Mouse (Mus musculus) ES-E14 (cell line): ENCODE data around the gene Taar7b. TPM values are rescaled to one million over a fixed set of nuclear protein-coding genes. Genes with fewer than 3 reads are reported as not detected.

ENCODE experiments used
- DNase-seq: peaks from one replicate; pipeline ENCODE4 v3.0.0-alpha.2; 2013; ENCODE audit warnings: low read depth, low spot score
- H3K27ac ChIP-seq: 2 replicates; pipeline ENCODE4 v1.5.1; 2012; ENCODE audit warnings: low read depth, mild to moderate bottlenecking, low read length, moderate library complexity, mixed read lengths; ENCODE audit not compliant: poor library complexity, insufficient read depth, severe bottlenecking
- H3K36me3 ChIP-seq: 2 replicates; pipeline ENCODE4 v1.6.1; 2012; ENCODE audit warnings: mild to moderate bottlenecking, low read length, moderate library complexity, mixed read lengths; ENCODE audit not compliant: control insufficient read depth, poor library complexity, insufficient read depth, severe bottlenecking
- H3K4me1 ChIP-seq, 2 experiments: fragments of 150-350 bp in 1 of 2; sonication (generic) in 1 of 2; 2 replicates each; pipeline ENCODE4 v1.6.1; 2012; ENCODE audit warnings: low read length in 2 of 2, mild to moderate bottlenecking in 1 of 2, mixed read lengths in 1 of 2; ENCODE audit not compliant: control insufficient read depth in 2 of 2, insufficient read depth in 2 of 2, poor library complexity in 1 of 2
- H3K4me3 ChIP-seq, 2 experiments: fragments of 150-350 bp in 1 of 2; sonication (generic) in 1 of 2; 2 replicates each; pipeline ENCODE4 v1.5.1; 2012; ENCODE audit warnings: low read length in 2 of 2, low read depth in 1 of 2, mild to moderate bottlenecking in 1 of 2, mixed read lengths in 1 of 2; ENCODE audit not compliant: insufficient read depth in 1 of 2, poor library complexity in 1 of 2, severe bottlenecking in 1 of 2
- H3K9ac ChIP-seq: 2 replicates; pipeline ENCODE4 v1.6.1; 2012; ENCODE audit warnings: low read depth, mild to moderate bottlenecking, low read length, mixed read lengths; ENCODE audit not compliant: poor library complexity, insufficient read depth, severe bottlenecking
- H3K9me3 ChIP-seq: fragments of 150-350 bp; sonication (generic); 2 replicates; pipeline ENCODE4 v1.6.1; 2012; ENCODE audit warnings: low read depth, mild to moderate bottlenecking, low read length; ENCODE audit not compliant: control insufficient read depth, insufficient read depth
- CHD2 ChIP-seq: IDR thresholded peaks from 2 replicates; pipeline ENCODE4 v1.6.1; 2014; ENCODE audit warnings: mild to moderate bottlenecking, low read depth, low read length, inconsistent platforms
- HCFC1 ChIP-seq: IDR thresholded peaks from 2 replicates; pipeline ENCODE4 v1.6.1; 2012; ENCODE audit warnings: low read length, inconsistent platforms, borderline replicate concordance; ENCODE audit not compliant: insufficient read depth
- MAFK ChIP-seq: IDR thresholded peaks from 2 replicates; pipeline ENCODE4 v1.6.1; 2014; ENCODE audit warnings: mild to moderate bottlenecking, low read depth, low read length, inconsistent platforms; ENCODE audit not compliant: insufficient read depth
- ZC3H11A ChIP-seq: IDR thresholded peaks from 2 replicates; pipeline ENCODE4 v1.6.1; 2012; ENCODE audit warnings: low read depth, mild to moderate bottlenecking, inconsistent platforms, low read length, borderline replicate concordance
- ZNF384 ChIP-seq: IDR thresholded peaks from 2 replicates; pipeline ENCODE4 v1.6.1; 2012; ENCODE audit warnings: low read depth, low read length, inconsistent platforms
- in situ Hi-C, 2 experiments: fragments of 600-800 bp; cut with MboI; formaldehyde crosslinking; loops; one replicate each; pipeline ENCODE4 v1.15.1; 2025; ENCODE audit warnings: low sequenced_read_pairs in 2 of 2, inconsistent platforms in 1 of 2; ENCODE audit not compliant: unreplicated experiment in 2 of 2
- total RNA-seq: library from RNA; depleted of rRNA; stranded (reverse); fragments of 300-350 nt; gene quantifications from 2 replicates; pipeline ENCODE4 v1.2.3, GENCODE M21; 2012

Gene Taar7b
- total RNA-seq, 1 experiment, result not detected

DNA sequence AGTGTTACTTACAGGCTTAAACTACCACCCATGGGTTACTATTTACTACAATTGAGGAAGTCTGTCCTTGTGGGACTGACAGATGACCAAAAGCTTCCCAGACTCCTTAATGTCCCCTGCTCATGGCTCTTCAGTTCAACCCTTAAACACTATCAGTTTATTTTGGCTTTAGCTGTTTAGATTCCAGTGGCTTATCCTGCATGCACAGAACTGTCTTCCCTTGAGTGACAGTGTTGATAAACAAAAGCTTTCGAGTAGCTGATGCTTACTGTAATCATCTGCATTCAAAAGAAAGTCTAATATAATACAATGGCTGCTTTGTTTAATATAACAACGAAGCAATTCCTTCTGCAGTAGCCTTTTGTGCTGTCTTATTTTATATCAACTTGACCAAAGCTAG, 7.3 kb downstream of the Taar7b start:
- TF ChIP-seq HCFC1 (no peak), MAFK (no peak), ZNF384 (no peak), ZC3H11A (no peak), CHD2 (no peak)
- H3K27ac ChIP-seq, result no peak overlapping the region
- no peaks in the 10 kb centered on the region for H3K9me3 ChIP-seq
- H3K36me3 ChIP-seq, result no peaks in the 10 kb centered on the region
- no peak for DNase-seq
- in situ Hi-C loops, result no loop called here
- no peak overlapping the region for H3K9ac ChIP-seq
- no peak overlapping the region for H3K4me3 ChIP-seq
- H3K4me1 ChIP-seq, result no peaks in the 10 kb centered on the region

DNA sequence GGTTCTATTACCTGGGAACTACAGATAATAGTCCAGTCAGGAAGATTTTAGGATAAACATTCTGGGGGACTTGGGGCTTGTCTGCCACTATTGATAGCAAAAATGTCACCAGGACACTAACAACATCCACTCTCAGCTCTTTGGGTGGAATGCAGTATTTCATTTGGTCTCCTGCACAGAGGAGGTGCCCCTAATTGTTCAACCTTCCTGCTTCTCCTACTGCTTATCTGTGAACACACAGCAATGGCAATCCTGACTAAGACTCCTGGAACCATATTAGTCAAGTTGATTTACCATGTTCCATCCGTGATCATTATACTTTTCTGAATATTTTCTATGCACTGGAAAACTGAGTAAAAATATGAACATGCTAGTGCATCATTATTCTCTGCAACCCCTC, 8.4 kb downstream of the Taar7b start:
- no peak overlapping the region for H3K4me3 ChIP-seq
- TF ChIP-seq MAFK (no peak), ZC3H11A (no peak), ZNF384 (no peak)
- in situ Hi-C loops, result no loop called here

DNA sequence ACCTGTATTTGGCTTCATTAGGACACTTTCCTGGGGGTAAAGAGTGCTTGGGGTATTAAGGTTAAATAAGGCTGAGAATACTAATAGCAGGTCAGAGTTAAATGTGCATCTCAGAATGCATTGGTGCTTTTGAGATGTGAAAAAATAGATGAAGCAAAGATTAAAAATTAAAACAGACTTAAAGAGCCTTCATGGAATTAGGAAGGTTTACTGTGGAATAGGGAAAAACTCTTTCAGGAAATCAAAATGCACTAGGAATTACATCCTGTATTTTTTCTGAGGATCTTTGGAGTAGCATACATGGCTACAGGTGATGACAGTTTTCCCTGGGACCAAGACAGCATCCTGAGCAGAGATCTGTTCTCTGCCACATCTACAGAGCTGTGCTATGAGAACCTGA, 27.2 kb downstream of the Taar7b start, which contains the start of gene Taar7d:
TSS of gene Taar7d (plus strand) at position 301 of the 400 bp plus-strand sequence.
- no peak for TF ChIP-seq MAFK
- no peak for TF ChIP-seq ZC3H11A
- no peak for TF ChIP-seq CHD2
- no peak for TF ChIP-seq ZNF384
- TF ChIP-seq HCFC1, result no peak
- Histone ChIP-seq H3K4me3 (no peak within 1 kb of the TSS), H3K4me1 (no peaks in the 10 kb centered on the region), H3K36me3 (no peaks in the 10 kb centered on the region), H3K9me3 (peaks cover 3% of the 10 kb centered on the region; the same call in 1 of the 2 replicates), H3K27ac (no peak within 1 kb of the TSS), H3K9ac (no peak within 1 kb of the TSS)
- in situ Hi-C loops, result no loop called here
- no peak for DNase-seq

More for the DNA sequence above, 8.4 kb downstream of the Taar7b start:
- Histone ChIP-seq H3K9me3 (no peaks in the 10 kb centered on the region), H3K4me1 (no peaks in the 10 kb centered on the region), H3K9ac (no peak overlapping the region), H3K36me3 (no peaks in the 10 kb centered on the region), H3K27ac (no peak overlapping the region)
- DNase-seq, result no peak

DNA sequence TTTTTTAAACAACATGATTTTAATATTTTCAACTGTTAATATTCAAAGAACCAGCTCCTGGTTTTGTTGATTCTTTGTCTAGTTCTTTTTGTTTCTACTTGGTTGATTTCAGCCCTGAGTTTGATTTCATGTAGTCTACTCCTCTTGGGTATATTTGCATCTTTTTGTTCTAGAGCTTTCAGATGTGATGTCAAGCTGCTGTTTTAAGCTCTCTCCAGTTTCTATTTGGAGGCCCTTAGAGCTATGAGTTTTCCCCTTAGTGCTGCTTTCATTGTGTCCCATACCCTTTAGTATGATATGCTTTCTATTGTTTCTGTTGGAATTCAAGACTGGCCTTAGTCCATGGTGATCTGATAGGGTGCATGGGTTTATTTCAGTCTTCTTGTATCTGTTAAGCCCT, 31.6 kb downstream of the Taar7b start:
- no peak overlapping the region for H3K9ac ChIP-seq
- H3K4me1 ChIP-seq, result no peaks in the 10 kb centered on the region
- no peak overlapping the region for H3K4me3 ChIP-seq
- H3K9me3 ChIP-seq, result no peaks in the 10 kb centered on the region
- no peak overlapping the region for H3K27ac ChIP-seq
- TF ChIP-seq MAFK, result no peak
- DNase-seq, result no peak
- no peaks in the 10 kb centered on the region for H3K36me3 ChIP-seq
- in situ Hi-C loops, result no loop called here

DNA sequence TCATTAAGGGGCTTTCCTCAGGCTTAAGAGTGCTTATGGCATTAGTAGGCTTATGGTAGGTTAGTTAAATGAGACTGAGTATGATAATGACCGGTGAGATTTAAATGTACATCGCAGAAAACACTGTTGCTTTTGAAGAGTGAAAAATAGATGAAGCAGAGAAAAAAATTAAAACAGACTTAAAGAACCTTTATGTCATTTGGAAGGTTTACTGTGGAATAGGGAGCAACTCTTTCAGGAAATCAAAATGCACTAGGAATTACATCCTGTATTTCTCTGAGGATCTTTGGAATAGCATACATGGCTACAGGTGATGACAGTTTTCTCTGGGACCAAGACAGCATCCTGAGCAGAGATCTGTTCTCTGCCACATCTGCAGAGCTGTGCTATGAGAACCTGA, 37.6 kb downstream of the Taar7b start, which contains the start of gene Taar7e:
TSS of gene Taar7e (plus strand) at position 301 of the 400 bp plus-strand sequence.
- no peak within 1 kb of the TSS for H3K9ac ChIP-seq
- H3K4me3 ChIP-seq, result no peak within 1 kb of the TSS
- no peaks in the 10 kb centered on the region for H3K9me3 ChIP-seq
- no peaks in the 10 kb centered on the region for H3K4me1 ChIP-seq
- in situ Hi-C loops, result no loop called here
- TF ChIP-seq ZNF384, result no peak
- TF ChIP-seq CHD2, result no peak
- no peak for TF ChIP-seq ZC3H11A
- TF ChIP-seq HCFC1, result no peak
- TF ChIP-seq MAFK, result no peak
- H3K36me3 ChIP-seq, result no peaks in the 10 kb centered on the region
- H3K27ac ChIP-seq, result no peak within 1 kb of the TSS
- no peak for DNase-seq
